ENCODE assay signal across 8 mouse cellular contexts in the genomic region with DNA sequence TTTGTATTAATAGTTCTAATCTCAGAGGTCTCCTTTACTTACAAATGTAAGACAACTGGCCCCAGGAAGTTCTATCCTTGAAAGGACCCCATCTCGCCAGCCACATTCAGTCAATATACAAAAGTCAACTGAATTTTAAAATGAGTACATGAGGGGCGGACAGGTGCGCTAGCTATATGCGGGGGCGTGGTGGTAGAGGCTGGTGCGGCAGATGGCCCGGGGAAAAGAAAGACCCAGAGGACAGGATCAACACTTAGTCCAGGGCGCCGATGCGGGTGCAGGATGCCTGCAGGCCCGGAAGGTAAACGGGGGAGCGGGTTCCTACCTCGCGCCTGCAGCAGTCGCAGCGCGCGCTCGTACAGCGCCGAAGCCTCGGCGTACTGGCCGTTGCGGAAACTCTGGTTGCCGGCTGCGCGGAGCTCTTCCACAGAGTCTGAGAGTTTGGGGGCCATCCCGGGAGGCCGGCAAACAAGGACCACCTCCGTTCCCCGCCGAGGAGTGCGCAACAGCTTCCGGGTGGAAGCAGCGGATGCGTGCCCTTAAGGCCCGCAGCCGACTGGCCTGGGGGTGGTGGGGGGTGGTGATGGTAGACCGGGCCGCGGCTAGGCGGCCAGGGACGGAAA. TPM values are rescaled to one million over a fixed set of nuclear protein-coding genes. Genes with fewer than 3 reads are reported as not detected.
DNase-seq lines count a peak whose midpoint lies in the region; ATAC-seq and TF ChIP-seq lines count a peak whose summit lies in the region.

A gene (plus strand): TSS at position 181 of the 623 bp plus-strand sequence.

- 1% methylated on average over 45 of the region's 45 CpGs for WGBS in embryonic facial prominence, embryonic 10.5 days
- WGBS in heart, embryonic 15.5 days: under 1% methylated on average over 39 of the region's 45 CpGs
- WGBS in midbrain, embryonic 11.5 days: under 1% methylated on average over 44 of the region's 45 CpGs

- H3K9me3 ChIP-seq in CH12.LX (replicated peaks; ENCODE audit: low read length): no peaks in the 10 kb centered on the region
- no peaks in the 10 kb centered on the region for H3K9me3 ChIP-seq in embryonic facial prominence, embryonic 10.5 days
- H3K9me3 ChIP-seq in heart, embryonic 15.5 days (replicated peaks): no peaks in the 10 kb centered on the region
- no peaks in the 10 kb centered on the region for H3K9me3 ChIP-seq in midbrain, embryonic 11.5 days (ENCODE audit: control insufficient read depth, low read length)

- in situ Hi-C loops in CH12.LX (cut with MboI; ENCODE audit: low pct_ligation_motif_present, low pct_unique_long_range_greater_than_20kb, low sequenced_read_pairs): no loop called here

- peaks cover 16 to 39% of the 10 kb centered on the region in 2 experiments for H3K36me3 ChIP-seq in CH12.LX (replicated peaks in 1 of 2; ENCODE audit: control insufficient read depth in 1 of 2, insufficient read depth in 1 of 2, low read length in 1 of 2)
- H3K36me3 ChIP-seq in embryonic facial prominence, embryonic 10.5 days (replicated peaks): peaks cover 30% of the 10 kb centered on the region
- H3K36me3 ChIP-seq in heart, embryonic 15.5 days: peaks cover 7% of the 10 kb centered on the region; the same call in 1 of the 2 replicates
- H3K36me3 ChIP-seq in midbrain, embryonic 11.5 days (ENCODE audit: control insufficient read depth, insufficient read depth, low read length): no peaks in the 10 kb centered on the region

- H3K4me3 ChIP-seq in CH12.LX (replicated peaks in 1 of 3; ENCODE audit: low read depth in 2 of 3, low read length in 2 of 3, poor library complexity in 1 of 3): peak within 1 kb of the TSS; percentile 87 to 94 (median 89)
- H3K4me3 ChIP-seq in embryonic facial prominence, embryonic 10.5 days: peak within 1 kb of the TSS; percentile 79
- peak within 1 kb of the TSS; percentile 83 for H3K4me3 ChIP-seq in heart, embryonic 15.5 days
- H3K4me3 ChIP-seq in midbrain, embryonic 11.5 days (ENCODE audit: low read depth, low read length): peak within 1 kb of the TSS; percentile 93

- TF ChIP-seq CTCF in CH12.LX (conservative IDR thresholded peaks at IDR 0.05 in 1 of 2, IDR thresholded peaks at IDR 0.05 in 1 of 2; ENCODE audit: low read depth in 2 of 2, low read length in 2 of 2): no peak

- peak within 1 kb of the TSS; percentile 93 for H3K4me2 ChIP-seq in CH12.LX (ENCODE audit: insufficient read depth, low read depth, poor library complexity, severe bottlenecking)
- H3K4me2 ChIP-seq in heart, embryonic 15.5 days: peak within 1 kb of the TSS; percentile 94
- peak within 1 kb of the TSS; percentile 83 for H3K4me2 ChIP-seq in midbrain, embryonic 11.5 days

- no peaks in the 10 kb centered on the region for H3K27me3 ChIP-seq in CH12.LX (replicated peaks)
- no peaks in the 10 kb centered on the region for H3K27me3 ChIP-seq in embryonic facial prominence, embryonic 10.5 days (replicated peaks; ENCODE audit: low read depth, poor library complexity, severe bottlenecking)
- H3K27me3 ChIP-seq in heart, embryonic 15.5 days: no peaks in the 10 kb centered on the region
- H3K27me3 ChIP-seq in midbrain, embryonic 11.5 days (ENCODE audit: control insufficient read depth, insufficient read depth, low read length): no peaks in the 10 kb centered on the region

- peaks cover 5 to 40% of the 10 kb centered on the region in 2 experiments; a peak in 3 of 4 replicates for H3K4me1 ChIP-seq in CH12.LX (ENCODE audit: control insufficient read depth in 1 of 2, insufficient read depth in 2 of 2)
- peaks cover 46% of the 10 kb centered on the region for H3K4me1 ChIP-seq in embryonic facial prominence, embryonic 10.5 days
- peaks cover 24% of the 10 kb centered on the region for H3K4me1 ChIP-seq in heart, embryonic 15.5 days (replicated peaks)
- peaks cover 17% of the 10 kb centered on the region for H3K4me1 ChIP-seq in midbrain, embryonic 11.5 days (ENCODE audit: control insufficient read depth, insufficient read depth, low read length)

- peaks cover 58% of the 10 kb centered on the region for H3K79me2 ChIP-seq in CH12.LX (replicated peaks; ENCODE audit: control insufficient read depth, extremely low read depth, insufficient read depth, poor library complexity, severe bottlenecking)

- no peak for DNase-seq in gastrocnemius, postnatal 14 days
- no peak for DNase-seq in gastrocnemius, adult 8-10 months (ENCODE audit: low spot score in 2 of 2)
- no peak for DNase-seq in CH12.LX (ENCODE audit: extremely low read depth)
- no peak for DNase-seq in embryonic facial prominence, embryonic 10.5 days (ENCODE audit: low spot score)
- DNase-seq in layer of hippocampus, postnatal 36 days: no peak
- DNase-seq in midbrain, embryonic 11.5 days (ENCODE audit: low spot score, missing footprints): peak; percentile 85
- no peak for DNase-seq in ovary, postnatal 10 days (ENCODE audit: low spot score)

- TF ChIP-seq EP300 in CH12.LX (IDR thresholded peaks at IDR 0.05; ENCODE audit: low read length): no peak

- peak; percentile 18 for ATAC-seq in heart, embryonic 15.5 days (replicated peaks; ENCODE audit: insufficient number of reproducible peaks, insufficient read depth, low FRiP score, low read depth)
- no peak; the same call in 1 of the 2 replicates for ATAC-seq in midbrain, embryonic 11.5 days (ENCODE audit: low FRiP score)

- intact Hi-C loops in gastrocnemius, postnatal 14 days (cut with DNase I; ENCODE audit: low total_unique reads): no loop called here

- no peak for TF ChIP-seq POLR2A in CH12.LX (IDR thresholded peaks at IDR 0.05; ENCODE audit: low read depth, low read length)

- peak within 1 kb of the TSS; percentile 65 for H3K9ac ChIP-seq in CH12.LX (ENCODE audit: insufficient read depth, low read depth)
- H3K9ac ChIP-seq in heart, embryonic 15.5 days: peak within 1 kb of the TSS; percentile 75
- peak within 1 kb of the TSS; percentile 82 for H3K9ac ChIP-seq in midbrain, embryonic 11.5 days (ENCODE audit: low read length)

- H3K27ac ChIP-seq in CH12.LX (ENCODE audit: insufficient read depth, low read depth): peak within 1 kb of the TSS; percentile 2; the same call in 1 of the 2 replicates
- peak within 1 kb of the TSS; percentile 92 for H3K27ac ChIP-seq in embryonic facial prominence, embryonic 10.5 days (replicated peaks)
- H3K27ac ChIP-seq in heart, embryonic 15.5 days: peak within 1 kb of the TSS; percentile 82
- H3K27ac ChIP-seq in midbrain, embryonic 11.5 days (ENCODE audit: low read depth, low read length): peak within 1 kb of the TSS; percentile 45; the same call in 1 of the 2 replicates

- TF ChIP-seq RAD21 in CH12.LX (IDR thresholded peaks at IDR 0.05; ENCODE audit: low read depth, low read length): no peak

- dilution Hi-C loops in CH12.LX (cut with MboI; ENCODE audit: extremely low pct_ligation_motif_present, extremely low pct_unique_long_range_greater_than_20kb, low sequenced_read_pairs): no loop called here

TF ChIP-seq in CH12.LX, 34 proteins besides CTCF, POLR2A, EP300 and RAD21:
- TF ChIP-seq BHLHE40 (IDR thresholded peaks at IDR 0.05; ENCODE audit: low read depth, low read length) (peak; percentile 13; the same call in 1 of the 2 replicates), UBTF (IDR thresholded peaks at IDR 0.05; ENCODE audit: low read depth, low read length) (peak; percentile 87), MYC (IDR thresholded peaks at IDR 0.05; ENCODE audit: low read depth, low read length) (no peak)
TF ChIP-seq in CH12.LX: peak in this region for 2.

RNA-seq across cellular contexts. Expression of the gene that starts here (rescaled TPM):
- total RNA-seq in gastrocnemius, postnatal 14 days (2021): 10 to 100 TPM; 10.0 to 10.3 TPM
- 1 to 10 TPM; 6.2 to 8.5 (median 7.2) TPM for total RNA-seq in gastrocnemius, adult 8-10 months (2022)
- total RNA-seq in CH12.LX (2012; rRNA removed): 53.1 and 64.4 TPM in 2 replicates
- total RNA-seq in CH12.LX (2014; rRNA removed): 50.9 and 51.4 TPM in 2 replicates
- polyA plus RNA-seq in CH12.LX (2012; ENCODE audit: insufficient read length, low read depth): 77.5 and 78.3 TPM in 2 replicates
- 33.1 and 34.8 TPM in 2 replicates for polyA plus RNA-seq in embryonic facial prominence, embryonic 10.5 days (2016; fragmentation: Nextera tagmentation; extraction: Ambion mirVana)
- 11.8 and 13.7 TPM in 2 replicates for polyA plus RNA-seq in heart, embryonic 15.5 days (2015; fragmentation: Nextera tagmentation; extraction: Ambion mirVana)
- total RNA-seq in layer of hippocampus, postnatal 36 days (2021): 10 to 100 TPM; 50.4 to 51.2 TPM
- 33.2 and 36.7 TPM in 2 replicates for polyA plus RNA-seq in midbrain, embryonic 11.5 days (2014; fragmentation: Nextera tagmentation; extraction: Ambion mirVana)

Comparison
In these comparisons a context has a peak if more than half of its experiments do, and no peak if none do; other contexts are left out.
1. RNA of the gene that starts here (total RNA-seq): 50.9 to 64.4 TPM in CH12.LX and 50.4 to 51.2 TPM in layer of hippocampus, postnatal 36 days; 10.0 to 10.3 TPM in gastrocnemius, postnatal 14 days and 6.2 to 8.5 TPM in gastrocnemius, adult 8-10 months; every median in the first group is over 4 times any median in the second.
2. H3K27ac ChIP-seq: peak in every context shown above with its lines; median percentile 92 in embryonic facial prominence, embryonic 10.5 days; 82 in heart, embryonic 15.5 days; 45 in midbrain, embryonic 11.5 days; 2 in CH12.LX.
3. Peak in every context shown above with its lines, with median percentiles within 50 percentile points of each other: H3K4me2 ChIP-seq, H3K4me3 ChIP-seq and H3K9ac ChIP-seq.